Mouse (Mus musculus) cerebellum, postnatal 36 days (tissue): Measurements from ENCODE around the gene Fa2h.

Source experiments
- DNase-seq, 2 experiments: peaks; one replicate each; pipeline ENCODE4 v3.0.0; 2021 to 2022; ENCODE audit warnings: mixed read lengths in 2 of 2

Gene Fa2h

GRCm38 (mm10) chr8:111393391-111394363, at the start of gene Fa2h:
TSS of gene Fa2h (minus strand) at chr8:111393824.
- peak; percentile 79 to 88 for DNase-seq

GRCm38 (mm10) chr8:111439189-111439588, 45.6 kb upstream of the Fa2h start:
- peak; percentile 80 to 90 for DNase-seq

- no peak for DNase-seq
Measured at GRCm38 (mm10) chr8:111435071-111435828, 41.6 kb upstream of the Fa2h start.

- peak; percentile 80 to 82 for DNase-seq
Measured at GRCm38 (mm10) chr8:111424646-111425045, 31.0 kb upstream of the Fa2h start.

GRCm38 (mm10) chr8:111424181-111424580, 30.6 kb upstream of the Fa2h start:
- DNase-seq, result peak; percentile 78 to 79

- no peak for DNase-seq
Measured at GRCm38 (mm10) chr8:111422614-111423013, 29.0 kb upstream of the Fa2h start.

- no peak for DNase-seq
Measured at GRCm38 (mm10) chr8:111419171-111419570, 25.5 kb upstream of the Fa2h start.

GRCm38 (mm10) chr8:111418601-111419000, 25.0 kb upstream of the Fa2h start:
- peak; percentile 48 to 53 for DNase-seq

GRCm38 (mm10) chr8:111417222-111417621, 23.6 kb upstream of the Fa2h start:
- DNase-seq, result no peak

GRCm38 (mm10) chr8:111403391-111403790, 9.8 kb upstream of the Fa2h start:
- no peak for DNase-seq

- DNase-seq, result no peak
Measured at GRCm38 (mm10) chr8:111391268-111391667, 2.4 kb downstream of the Fa2h start.

GRCm38 (mm10) chr8:111390837-111391236, 2.8 kb downstream of the Fa2h start:
- no peak for DNase-seq

GRCm38 (mm10) chr8:111389581-111389980, 4.0 kb downstream of the Fa2h start:
- DNase-seq, result no peak

GRCm38 (mm10) chr8:111385915-111386314, 7.7 kb downstream of the Fa2h start:
- DNase-seq, result no peak

GRCm38 (mm10) chr8:111384628-111385027, 9.0 kb downstream of the Fa2h start:
- no peak for DNase-seq

GRCm38 (mm10) chr8:111375192-111375591, 18.4 kb downstream of the Fa2h start:
- no peak for DNase-seq

GRCm38 (mm10) chr8:111369711-111370110, 23.9 kb downstream of the Fa2h start:
- DNase-seq, result no peak

- no peak for DNase-seq
Measured at GRCm38 (mm10) chr8:111367350-111367749, 26.3 kb downstream of the Fa2h start.

- no peak for DNase-seq
Measured at GRCm38 (mm10) chr8:111366610-111367234, 26.9 kb downstream of the Fa2h start.

GRCm38 (mm10) chr8:111363489-111363888, 30.1 kb downstream of the Fa2h start:
- no peak for DNase-seq

- no peak for DNase-seq
Measured at GRCm38 (mm10) chr8:111360579-111361209, 32.9 kb downstream of the Fa2h start.

GRCm38 (mm10) chr8:111359936-111360335, 33.7 kb downstream of the Fa2h start:
- DNase-seq, result peak; percentile 23 to 38

GRCm38 (mm10) chr8:111358905-111359304, 34.7 kb downstream of the Fa2h start:
- DNase-seq, result no peak
